Mouse (Mus musculus): ENCODE measurements around the gene Ptpro. TPM values are rescaled to one million over a fixed set of nuclear protein-coding genes. Genes with fewer than 3 reads are reported as not detected.

Gene Ptpro
- polyA plus RNA-seq, 2 experiments, result 2.0 to 2.3 TPM

DNA sequence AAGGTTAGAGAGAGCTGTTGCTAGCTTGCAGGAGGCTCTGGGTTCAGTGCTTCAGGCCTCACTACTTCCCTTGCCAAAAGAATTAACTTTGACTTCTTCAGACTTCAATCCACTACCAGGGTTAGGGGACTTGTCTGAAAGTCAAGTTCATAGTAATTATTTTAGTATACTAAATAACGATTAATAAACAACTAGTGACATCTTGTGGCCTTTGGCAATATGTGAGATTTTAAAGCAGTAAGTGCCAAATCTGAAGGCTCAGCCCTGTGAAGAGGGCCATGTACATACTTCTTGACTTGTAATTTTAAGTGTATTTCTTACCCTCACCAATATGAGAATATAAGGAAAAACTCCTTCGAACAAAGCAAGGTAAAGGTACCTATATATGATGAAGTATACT is 145.2 kb downstream of the Ptpro start:
- ATAC-seq (ENCODE audit: low FRiP score, low read depth), result no peak
- WGBS, result 78% methylated on average over 2 of the region's 2 CpGs
- no peak for DNase-seq (ENCODE audit: low spot score)
- H3K27me3 ChIP-seq (ENCODE audit: control insufficient read depth, insufficient read depth, low read length), result no peaks in the 10 kb centered on the region
- no peaks in the 10 kb centered on the region for H3K36me3 ChIP-seq (ENCODE audit: control insufficient read depth, insufficient read depth, low read length)
- no peak overlapping the region for H3K4me2 ChIP-seq (replicated peaks; ENCODE audit: low read depth, low read length, severe bottlenecking)
- H3K9ac ChIP-seq (ENCODE audit: low read depth, low read length, severe bottlenecking), result no peak overlapping the region
- no peak for TF ChIP-seq POLR2A (IDR thresholded peaks at IDR 0.05; ENCODE audit: borderline replicate concordance, extremely low read depth, insufficient read depth, insufficient read length)
- no peaks in the 10 kb centered on the region for H3K9me3 ChIP-seq (ENCODE audit: control insufficient read depth, low read length)
- H3K4me1 ChIP-seq (ENCODE audit: control insufficient read depth, insufficient read depth, low read length), result no peaks in the 10 kb centered on the region
- H3K27ac ChIP-seq (replicated peaks; ENCODE audit: low read depth, low read length), result no peak overlapping the region
- no peak overlapping the region for H3K4me3 ChIP-seq (replicated peaks; ENCODE audit: low read length)

DNA sequence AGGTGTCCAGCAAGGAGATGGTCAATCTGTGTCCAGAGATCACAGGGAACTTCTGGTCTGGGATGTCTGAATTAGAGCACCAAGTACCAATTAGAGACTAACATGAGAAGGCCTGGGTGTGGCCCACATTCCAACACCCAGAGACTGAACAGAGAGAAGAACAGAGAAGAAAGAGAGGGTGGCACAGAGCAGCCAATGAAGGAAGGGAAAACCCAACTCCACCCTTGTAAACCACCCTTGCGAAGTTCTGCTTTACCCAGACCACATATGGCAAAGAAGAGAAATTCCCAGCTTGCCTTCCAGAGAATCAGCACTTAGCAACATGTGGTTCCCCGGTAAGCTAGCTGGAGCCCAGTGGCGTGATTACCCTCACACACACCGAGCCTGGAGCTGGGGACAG is 152.1 kb downstream of the Ptpro start:
- WGBS, result 77% methylated on average over 4 of the region's 4 CpGs
- TF ChIP-seq POLR2A (IDR thresholded peaks at IDR 0.05; ENCODE audit: borderline replicate concordance, extremely low read depth, insufficient read depth, insufficient read length), result no peak

DNA sequence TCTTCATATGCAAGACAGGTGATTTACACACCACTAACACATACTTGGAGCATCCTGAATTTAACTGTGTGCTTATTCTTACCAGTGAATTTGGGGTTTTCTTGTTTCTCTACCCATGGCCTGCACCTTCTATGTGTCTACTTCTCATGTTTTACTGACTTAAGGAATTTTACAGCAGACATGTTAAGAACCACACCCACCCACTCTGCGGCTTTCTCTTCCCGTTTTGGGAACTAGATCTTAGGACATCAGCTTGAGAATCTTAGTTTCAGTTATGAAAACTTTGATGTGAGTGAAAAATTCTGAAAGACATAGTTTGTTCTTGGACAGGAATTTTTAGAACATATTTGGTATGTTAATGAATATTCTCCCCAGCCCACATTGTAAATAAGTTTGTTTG is 153.6 kb downstream of the Ptpro start:
- no peak for ATAC-seq (ENCODE audit: low FRiP score, low read depth)
- Histone ChIP-seq H3K27ac (replicated peaks; ENCODE audit: low read depth, low read length) (no peak overlapping the region), H3K27me3 (ENCODE audit: control insufficient read depth, insufficient read depth, low read length) (no peaks in the 10 kb centered on the region), H3K36me3 (ENCODE audit: control insufficient read depth, insufficient read depth, low read length) (no peaks in the 10 kb centered on the region), H3K9me3 (ENCODE audit: control insufficient read depth, low read length) (no peaks in the 10 kb centered on the region), H3K4me1 (ENCODE audit: control insufficient read depth, insufficient read depth, low read length) (no peaks in the 10 kb centered on the region), H3K4me2 (replicated peaks; ENCODE audit: low read depth, low read length, severe bottlenecking) (no peak overlapping the region), H3K9ac (ENCODE audit: low read depth, low read length, severe bottlenecking) (no peak overlapping the region), H3K4me3 (replicated peaks; ENCODE audit: low read length) (no peak overlapping the region)
- whole genome bisulfite sequencing, result 77% methylated on average over 2 of the region's 2 CpGs
- no peak for DNase-seq (ENCODE audit: low spot score)
- TF ChIP-seq POLR2A (IDR thresholded peaks at IDR 0.05; ENCODE audit: borderline replicate concordance, extremely low read depth, insufficient read depth, insufficient read length), result no peak

More for the DNA sequence above, 152.1 kb downstream of the Ptpro start:
- Histone ChIP-seq H3K4me1 (ENCODE audit: control insufficient read depth, insufficient read depth, low read length) (no peaks in the 10 kb centered on the region), H3K27ac (replicated peaks; ENCODE audit: low read depth, low read length) (no peak overlapping the region), H3K9ac (ENCODE audit: low read depth, low read length, severe bottlenecking) (no peak overlapping the region), H3K9me3 (ENCODE audit: control insufficient read depth, low read length) (no peaks in the 10 kb centered on the region), H3K4me3 (replicated peaks; ENCODE audit: low read length) (no peak overlapping the region), H3K27me3 (ENCODE audit: control insufficient read depth, insufficient read depth, low read length) (no peaks in the 10 kb centered on the region), H3K4me2 (replicated peaks; ENCODE audit: low read depth, low read length, severe bottlenecking) (no peak overlapping the region), H3K36me3 (ENCODE audit: control insufficient read depth, insufficient read depth, low read length) (no peaks in the 10 kb centered on the region)
- ATAC-seq (ENCODE audit: low FRiP score, low read depth) (no peak), DNase-seq (ENCODE audit: low spot score) (no peak)

DNA sequence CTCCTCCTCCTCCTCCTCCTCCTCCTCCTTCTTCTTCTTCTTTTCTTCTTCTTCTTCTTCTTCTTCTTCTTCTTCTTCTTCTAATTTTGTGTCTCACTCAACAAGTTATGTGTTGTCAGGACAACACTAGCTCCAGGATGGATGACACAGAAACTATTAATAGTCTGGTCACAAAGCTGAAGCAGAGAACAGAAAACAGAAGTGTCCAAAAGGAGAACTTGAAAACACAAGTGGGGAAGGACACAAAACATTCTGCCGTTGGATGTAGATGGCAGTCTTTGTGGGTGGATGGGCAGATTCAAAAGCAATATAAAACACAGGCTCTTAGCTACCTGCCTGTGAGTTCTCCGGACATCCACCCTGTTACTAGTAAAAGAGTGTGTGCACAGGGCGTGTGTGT is 158.4 kb downstream of the Ptpro start:
- Histone ChIP-seq H3K4me3 (replicated peaks; ENCODE audit: low read length) (no peak overlapping the region), H3K4me2 (replicated peaks; ENCODE audit: low read depth, low read length, severe bottlenecking) (no peak overlapping the region), H3K27ac (replicated peaks; ENCODE audit: low read depth, low read length) (no peak overlapping the region), H3K27me3 (ENCODE audit: control insufficient read depth, insufficient read depth, low read length) (no peaks in the 10 kb centered on the region), H3K9ac (ENCODE audit: low read depth, low read length, severe bottlenecking) (no peak overlapping the region), H3K36me3 (ENCODE audit: control insufficient read depth, insufficient read depth, low read length) (no peaks in the 10 kb centered on the region), H3K9me3 (ENCODE audit: control insufficient read depth, low read length) (no peaks in the 10 kb centered on the region), H3K4me1 (ENCODE audit: control insufficient read depth, insufficient read depth, low read length) (no peaks in the 10 kb centered on the region)
- no peak for TF ChIP-seq POLR2A (IDR thresholded peaks at IDR 0.05; ENCODE audit: borderline replicate concordance, extremely low read depth, insufficient read depth, insufficient read length)
- DNase-seq (ENCODE audit: low spot score) (no peak), ATAC-seq (ENCODE audit: low FRiP score, low read depth) (no peak)
- WGBS, result 79% methylated on average over 3 of the region's 3 CpGs

DNA sequence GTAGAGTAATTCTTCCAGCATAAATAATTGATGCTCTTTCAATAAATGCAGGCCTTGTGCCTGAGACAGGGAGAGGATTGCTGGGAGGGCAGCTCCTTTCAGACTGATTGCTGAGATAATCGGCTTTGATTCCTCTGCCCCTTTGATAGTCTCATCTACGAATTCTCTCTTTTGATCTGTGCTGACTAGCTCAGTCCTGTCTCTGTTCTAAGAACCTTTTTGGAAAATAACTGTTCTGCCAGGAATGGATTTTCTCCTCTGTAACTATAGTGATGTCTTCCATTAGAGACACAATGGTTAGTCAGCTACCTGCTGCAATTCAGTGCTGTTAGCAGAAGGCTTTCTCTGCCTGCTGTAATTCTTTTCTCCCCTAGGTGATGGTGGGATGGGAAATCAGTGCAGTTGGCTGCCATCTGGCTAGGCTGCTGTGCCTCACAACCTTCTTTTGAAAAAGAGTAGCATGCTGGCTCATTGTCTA is 159.8 kb downstream of the Ptpro start:
- H3K27ac ChIP-seq (replicated peaks; ENCODE audit: low read depth, low read length), result no peak overlapping the region
- ATAC-seq (ENCODE audit: low FRiP score, low read depth), result no peak
- no peak for DNase-seq (ENCODE audit: low spot score)
- no peak overlapping the region for H3K4me3 ChIP-seq (replicated peaks; ENCODE audit: low read length)
- 44% methylated on average over 2 of the region's 2 CpGs for WGBS
- H3K36me3 ChIP-seq (ENCODE audit: control insufficient read depth, insufficient read depth, low read length), result no peaks in the 10 kb centered on the region
- no peak overlapping the region for H3K4me2 ChIP-seq (replicated peaks; ENCODE audit: low read depth, low read length, severe bottlenecking)
- no peak overlapping the region for H3K9ac ChIP-seq (ENCODE audit: low read depth, low read length, severe bottlenecking)
- no peaks in the 10 kb centered on the region for H3K27me3 ChIP-seq (ENCODE audit: control insufficient read depth, insufficient read depth, low read length)
- TF ChIP-seq POLR2A (IDR thresholded peaks at IDR 0.05; ENCODE audit: borderline replicate concordance, extremely low read depth, insufficient read depth, insufficient read length), result no peak
- no peaks in the 10 kb centered on the region for H3K9me3 ChIP-seq (ENCODE audit: control insufficient read depth, low read length)
- no peaks in the 10 kb centered on the region for H3K4me1 ChIP-seq (ENCODE audit: control insufficient read depth, insufficient read depth, low read length)

DNA sequence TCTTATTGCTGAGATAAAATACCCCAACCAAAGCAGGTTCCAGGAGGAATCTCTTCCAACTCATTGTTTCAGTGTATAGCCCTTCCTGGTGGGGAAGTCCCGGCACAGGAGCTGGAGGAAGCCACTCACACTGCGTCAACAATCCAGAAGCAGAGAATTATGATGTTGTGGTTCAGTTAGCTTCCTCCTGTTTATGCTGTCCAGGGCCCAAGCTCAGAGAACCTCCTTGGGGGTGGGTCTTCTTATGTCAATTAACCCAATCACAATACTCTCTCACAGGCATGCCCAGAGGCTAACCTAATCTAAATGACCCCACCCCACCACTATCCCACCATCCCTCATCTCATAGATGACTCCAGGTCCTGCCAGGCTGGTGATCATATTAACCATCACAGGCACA is 160.9 kb downstream of the Ptpro start:
- 74% methylated on average over 2 of the region's 2 CpGs for WGBS

More for the DNA sequence above, 160.9 kb downstream of the Ptpro start:
- Histone ChIP-seq H3K9ac (ENCODE audit: low read depth, low read length, severe bottlenecking) (no peak overlapping the region), H3K4me2 (replicated peaks; ENCODE audit: low read depth, low read length, severe bottlenecking) (no peak overlapping the region), H3K9me3 (ENCODE audit: control insufficient read depth, low read length) (no peaks in the 10 kb centered on the region), H3K4me1 (ENCODE audit: control insufficient read depth, insufficient read depth, low read length) (no peaks in the 10 kb centered on the region), H3K4me3 (replicated peaks; ENCODE audit: low read length) (no peak overlapping the region), H3K27me3 (ENCODE audit: control insufficient read depth, insufficient read depth, low read length) (no peaks in the 10 kb centered on the region), H3K36me3 (ENCODE audit: control insufficient read depth, insufficient read depth, low read length) (no peaks in the 10 kb centered on the region), H3K27ac (replicated peaks; ENCODE audit: low read depth, low read length) (no peak overlapping the region)
- DNase-seq (ENCODE audit: low spot score) (no peak), ATAC-seq (ENCODE audit: low FRiP score, low read depth) (no peak)
- TF ChIP-seq POLR2A (IDR thresholded peaks at IDR 0.05; ENCODE audit: borderline replicate concordance, extremely low read depth, insufficient read depth, insufficient read length), result no peak

Data from limb, embryonic 14.5 days (tissue).